Mouse (Mus musculus): ENCODE results near the gene Flt3l.

DNA sequence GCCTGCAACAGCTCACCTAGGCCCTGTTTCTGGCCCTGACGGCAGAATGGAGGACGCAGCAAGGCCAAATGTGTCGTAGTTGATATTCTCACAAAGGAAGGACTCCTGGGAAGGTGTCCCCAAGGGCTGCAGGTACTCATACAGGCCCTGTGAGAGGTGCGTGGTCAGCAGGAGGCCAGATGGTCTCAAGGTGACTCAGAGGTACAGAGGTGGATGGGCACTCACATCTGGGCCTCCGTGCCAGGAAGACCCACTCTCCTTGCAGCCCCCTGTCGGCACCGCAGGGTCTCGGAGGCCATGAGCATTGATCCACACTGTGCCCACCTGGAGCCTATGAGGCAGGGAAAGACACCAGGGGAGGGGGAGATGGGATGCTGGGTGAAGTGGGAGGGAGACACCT lies 9.2 kb upstream of the Flt3l start:
- no peak for TF ChIP-seq CTCF (IDR thresholded peaks at IDR 0.05; ENCODE audit: low read depth)
- TF ChIP-seq EP300 (IDR thresholded peaks at IDR 0.05; ENCODE audit: low read depth): no peak

Measured in liver, postnatal 0 days (tissue).